Mouse (Mus musculus) kidney, postnatal 0 days (tissue): Measurements from ENCODE around the gene Gm20431. TPM values are rescaled to one million over a fixed set of nuclear protein-coding genes. Genes with fewer than 3 reads are reported as not detected.

ENCODE experiments used
- ATAC-seq: fragments of 200-750 bp; cut with Nextera tagmentation; replicated peaks from 2 replicates; pipeline ENCODE4 v1.8.0; 2017; ENCODE audit warnings: low read depth, moderate number of reproducible peaks, moderate TSS enrichment, moderate library complexity; ENCODE audit not compliant: low FRiP score
- DNase-seq: peaks from one replicate; pipeline ENCODE4 v3.0.0-alpha.2; 2016; ENCODE audit warnings: low spot score
- H3K27ac ChIP-seq: fragments of 300-500 bp; sonication (generic); 2 replicates; pipeline ENCODE4 v1.5.1; 2014; ENCODE audit warnings: mild to moderate bottlenecking
- H3K27me3 ChIP-seq: fragments of 300-500 bp; sonication (generic); 2 replicates; pipeline ENCODE4 v1.6.1; 2014; ENCODE audit warnings: low read length, mixed read lengths; ENCODE audit not compliant: insufficient read depth
- H3K36me3 ChIP-seq: fragments of 300-500 bp; sonication (generic); 2 replicates; pipeline ENCODE4 v1.6.1; 2014; ENCODE audit warnings: low read length, mixed read lengths; ENCODE audit not compliant: insufficient read depth
- H3K4me1 ChIP-seq: fragments of 300-500 bp; sonication (generic); replicated peaks from 2 replicates; pipeline ENCODE4 v1.6.1; 2014; ENCODE audit warnings: antibody characterized with exemption, low read length, mixed read lengths; ENCODE audit not compliant: insufficient read depth
- H3K4me2 ChIP-seq: fragments of 300-500 bp; sonication (generic); 2 replicates; pipeline ENCODE4 v1.6.1; 2014; ENCODE audit warnings: mild to moderate bottlenecking, low read length, moderate library complexity, mixed read lengths
- H3K4me3 ChIP-seq: fragments of 300-500 bp; sonication (generic); replicated peaks from 2 replicates; pipeline ENCODE4 v1.5.1; 2014; ENCODE audit warnings: low read depth, low read length
- H3K9ac ChIP-seq: fragments of 300-500 bp; sonication (generic); 2 replicates; pipeline ENCODE4 v1.6.1; 2014; ENCODE audit warnings: low read depth, low read length
- H3K9me3 ChIP-seq: fragments of 300-500 bp; sonication (generic); replicated peaks from 2 replicates; pipeline ENCODE4 v1.6.1; 2016; ENCODE audit warnings: low read length, inconsistent platforms, mixed read lengths
- CTCF ChIP-seq: IDR thresholded peaks from 2 replicates; pipeline ENCODE4 v1.5.1; 2016; ENCODE audit warnings: antibody characterized with exemption, low read depth, mild to moderate bottlenecking, moderate library complexity
- WGBS: fragments of 180-500 bp; shearing (Covaris S2); extraction: QIAGEN DNeasy Blood & Tissue Kit; methylation state at CpG from one replicate; pipeline ENCODE4 v1.1.7; 2014; 5-methylcytosine and 5-hydroxymethylcytosine counted together
- polyA plus RNA-seq: library from polyadenylated mRNA; unstranded; fragments of >200 nt; fragmentation: Nextera tagmentation; extraction: Ambion mirVana; gene quantifications from 2 replicates; pipeline ENCODE4 v1.2.1, GENCODE M21; 2015

Gene Gm20431
- polyA plus RNA-seq, 1 experiment from 2014 or later, result 11.2 TPM

GRCm38 (mm10) chr2:167668426-167668825, 7.1 kb upstream of the Gm20431 start:
- Histone ChIP-seq H3K4me3 (no peak overlapping the region), H3K27me3 (no peaks in the 10 kb centered on the region), H3K9me3 (no peaks in the 10 kb centered on the region), H3K27ac (peak overlapping the region; percentile 54; the same call in 1 of the 2 replicates), H3K9ac (no peak overlapping the region), H3K4me1 (no peaks in the 10 kb centered on the region), H3K4me2 (no peak overlapping the region), H3K36me3 (no peaks in the 10 kb centered on the region)
- DNase-seq (no peak), ATAC-seq (peak; percentile 19; the same call in 1 of the 2 replicates)
- no peak for TF ChIP-seq CTCF
- 65% methylated on average over 5 of the region's 5 CpGs for WGBS

- H3K4me2 ChIP-seq, result no peak overlapping the region
- no peaks in the 10 kb centered on the region for H3K36me3 ChIP-seq
- 0 out of 2 replicates have a peak overlapping the region, but pooled peaks have one; percentile 32 for H3K27ac ChIP-seq
- ATAC-seq, result peak; percentile 70
- TF ChIP-seq CTCF, result no peak
- H3K27me3 ChIP-seq, result no peaks in the 10 kb centered on the region
- no peaks in the 10 kb centered on the region for H3K4me1 ChIP-seq
- 72% methylated on average over 18 of the region's 18 CpGs for WGBS
- H3K4me3 ChIP-seq, result no peak overlapping the region
- DNase-seq, result no peak
- H3K9ac ChIP-seq, result no peak overlapping the region
- no peaks in the 10 kb centered on the region for H3K9me3 ChIP-seq
These were observed 4.8 kb upstream of the Gm20431 start for GRCm38 (mm10) chr2:167665972-167666713.

GRCm38 (mm10) chr2:167662713-167663112, 1.4 kb upstream of the Gm20431 start:
- no peaks in the 10 kb centered on the region for H3K36me3 ChIP-seq
- H3K4me3 ChIP-seq, result no peak overlapping the region
- peaks cover 16% of the 10 kb centered on the region for H3K4me1 ChIP-seq
- H3K4me2 ChIP-seq, result peak overlapping the region; percentile 78; the same call in 1 of the 2 replicates
- no peaks in the 10 kb centered on the region for H3K27me3 ChIP-seq
- no peaks in the 10 kb centered on the region for H3K9me3 ChIP-seq
- WGBS, result 49% methylated on average over 6 of the region's 6 CpGs
- DNase-seq (no peak), ATAC-seq (no peak)
- no peak overlapping the region for H3K9ac ChIP-seq
- TF ChIP-seq CTCF, result no peak
- no peak overlapping the region for H3K27ac ChIP-seq

GRCm38 (mm10) chr2:167660611-167660971, 705 bp downstream of the Gm20431 start:
- H3K27me3 ChIP-seq, result no peaks in the 10 kb centered on the region
- 2% methylated on average over 12 of the region's 12 CpGs for WGBS
- ATAC-seq (no peak), DNase-seq (peak; percentile 53)
- peak overlapping the region; percentile 92 for H3K9ac ChIP-seq
- H3K4me2 ChIP-seq, result peak overlapping the region; percentile 78
- H3K9me3 ChIP-seq, result no peaks in the 10 kb centered on the region
- no peaks in the 10 kb centered on the region for H3K36me3 ChIP-seq
- peak overlapping the region; percentile 89 for H3K4me3 ChIP-seq
- peaks cover 23% of the 10 kb centered on the region for H3K4me1 ChIP-seq
- peak overlapping the region; percentile 68 for H3K27ac ChIP-seq
- TF ChIP-seq CTCF, result no peak

GRCm38 (mm10) chr2:167659847-167660610, 1.3 kb downstream of the Gm20431 start:
- H3K36me3 ChIP-seq, result no peaks in the 10 kb centered on the region
- H3K27me3 ChIP-seq, result no peaks in the 10 kb centered on the region
- peak overlapping the region; percentile 92 for H3K9ac ChIP-seq
- 20% methylated on average over 13 of the region's 13 CpGs for WGBS
- DNase-seq, result peak; percentile 53
- peak overlapping the region; percentile 89 for H3K4me3 ChIP-seq
- H3K27ac ChIP-seq, result peak overlapping the region; percentile 68
- H3K4me2 ChIP-seq, result peak overlapping the region; percentile 78
- no peaks in the 10 kb centered on the region for H3K9me3 ChIP-seq
- peaks cover 23% of the 10 kb centered on the region for H3K4me1 ChIP-seq
- ATAC-seq, result peak; percentile 37; the same call in 1 of the 2 replicates
- no peak for TF ChIP-seq CTCF

- H3K27me3 ChIP-seq, result no peaks in the 10 kb centered on the region
- H3K4me1 ChIP-seq, result peaks cover 23% of the 10 kb centered on the region
- TF ChIP-seq CTCF, result no peak
- ATAC-seq (no peak), DNase-seq (no peak)
- H3K36me3 ChIP-seq, result no peaks in the 10 kb centered on the region
- H3K27ac ChIP-seq, result peak overlapping the region; percentile 68
- peak overlapping the region; percentile 92; the same call in 1 of the 2 replicates for H3K9ac ChIP-seq
- H3K4me2 ChIP-seq, result peak overlapping the region; percentile 78
- H3K4me3 ChIP-seq, result peak overlapping the region; percentile 89
- H3K9me3 ChIP-seq, result no peaks in the 10 kb centered on the region
- WGBS, result 62% methylated on average over 10 of the region's 10 CpGs
These were observed 2.0 kb downstream of the Gm20431 start for GRCm38 (mm10) chr2:167659177-167659846.
